Mouse (Mus musculus): ENCODE results near the gene Ttc23. TPM values are rescaled to one million over a fixed set of nuclear protein-coding genes. Genes with fewer than 3 reads are reported as not detected.

Gene Ttc23
- polyA plus RNA-seq, 1 experiment, result 2.2 TPM

- no peaks in the 10 kb centered on the region for H3K36me3 ChIP-seq (ENCODE audit: control insufficient read depth, insufficient read depth, low read length)
- H3K27ac ChIP-seq (ENCODE audit: insufficient read depth, low read depth, low read length), result no peak overlapping the region
- no peaks in the 10 kb centered on the region for H3K4me1 ChIP-seq (ENCODE audit: control insufficient read depth, insufficient read depth, insufficient read length, low read length)
- 79% methylated on average over 5 of the region's 5 CpGs for WGBS
- TF ChIP-seq POLR2A (IDR thresholded peaks at IDR 0.05; ENCODE audit: low read depth, low read length) (no peak), CTCF (IDR thresholded peaks at IDR 0.05; ENCODE audit: extremely low read depth, insufficient read length, insufficient replicate concordance, low read depth, low read length) (no peak)
- no peak overlapping the region for H3K4me3 ChIP-seq (ENCODE audit: low read depth, low read length)
- H3K27me3 ChIP-seq (ENCODE audit: control insufficient read depth, insufficient read depth, low read length), result no peaks in the 10 kb centered on the region
Observed at GRCm38 (mm10) chr7:67769487-67769886, 122.3 kb downstream of the Ttc23 start.

- 80% methylated on average over 9 of the region's 9 CpGs for WGBS
- H3K27ac ChIP-seq (ENCODE audit: insufficient read depth, low read depth, low read length), result no peak overlapping the region
- no peak overlapping the region for H3K4me3 ChIP-seq (ENCODE audit: low read depth, low read length)
- H3K4me1 ChIP-seq (ENCODE audit: control insufficient read depth, insufficient read depth, insufficient read length, low read length), result no peaks in the 10 kb centered on the region
- TF ChIP-seq POLR2A (IDR thresholded peaks at IDR 0.05; ENCODE audit: low read depth, low read length) (no peak), CTCF (IDR thresholded peaks at IDR 0.05; ENCODE audit: extremely low read depth, insufficient read length, insufficient replicate concordance, low read depth, low read length) (no peak)
- no peaks in the 10 kb centered on the region for H3K36me3 ChIP-seq (ENCODE audit: control insufficient read depth, insufficient read depth, low read length)
- H3K27me3 ChIP-seq (ENCODE audit: control insufficient read depth, insufficient read depth, low read length), result no peaks in the 10 kb centered on the region
Observed at GRCm38 (mm10) chr7:67772231-67772630, 125.0 kb downstream of the Ttc23 start.

GRCm38 (mm10) chr7:67775623-67776022 lies 128.4 kb downstream of the Ttc23 start:
- 7% methylated on average over 3 of the region's 3 CpGs for WGBS
- TF ChIP-seq POLR2A (IDR thresholded peaks at IDR 0.05; ENCODE audit: low read depth, low read length) (no peak), CTCF (IDR thresholded peaks at IDR 0.05; ENCODE audit: extremely low read depth, insufficient read length, insufficient replicate concordance, low read depth, low read length) (no peak)
- Histone ChIP-seq H3K4me1 (ENCODE audit: control insufficient read depth, insufficient read depth, insufficient read length, low read length) (no peaks in the 10 kb centered on the region), H3K27ac (ENCODE audit: insufficient read depth, low read depth, low read length) (no peak overlapping the region), H3K36me3 (ENCODE audit: control insufficient read depth, insufficient read depth, low read length) (no peaks in the 10 kb centered on the region), H3K4me3 (ENCODE audit: low read depth, low read length) (no peak overlapping the region), H3K27me3 (ENCODE audit: control insufficient read depth, insufficient read depth, low read length) (0 out of 2 replicates have a peak, but pooled peaks cover 2% of the 10 kb centered on the region)

- no peak overlapping the region for H3K4me3 ChIP-seq (ENCODE audit: low read depth, low read length)
- 0 out of 2 replicates have a peak, but pooled peaks cover 2% of the 10 kb centered on the region for H3K27me3 ChIP-seq (ENCODE audit: control insufficient read depth, insufficient read depth, low read length)
- TF ChIP-seq CTCF (IDR thresholded peaks at IDR 0.05; ENCODE audit: extremely low read depth, insufficient read length, insufficient replicate concordance, low read depth, low read length) (no peak), POLR2A (IDR thresholded peaks at IDR 0.05; ENCODE audit: low read depth, low read length) (no peak)
- H3K27ac ChIP-seq (ENCODE audit: insufficient read depth, low read depth, low read length), result no peak overlapping the region
- WGBS, result 61% methylated on average over 12 of the region's 12 CpGs
- no peaks in the 10 kb centered on the region for H3K4me1 ChIP-seq (ENCODE audit: control insufficient read depth, insufficient read depth, insufficient read length, low read length)
- no peaks in the 10 kb centered on the region for H3K36me3 ChIP-seq (ENCODE audit: control insufficient read depth, insufficient read depth, low read length)
Observed at GRCm38 (mm10) chr7:67776636-67777305, 129.6 kb downstream of the Ttc23 start.

- WGBS, result 45% methylated on average over 2 of the region's 2 CpGs
- H3K36me3 ChIP-seq (ENCODE audit: control insufficient read depth, insufficient read depth, low read length), result no peaks in the 10 kb centered on the region
- H3K4me3 ChIP-seq (ENCODE audit: low read depth, low read length), result no peak overlapping the region
- H3K4me1 ChIP-seq (ENCODE audit: control insufficient read depth, insufficient read depth, insufficient read length, low read length), result no peaks in the 10 kb centered on the region
- H3K27ac ChIP-seq (ENCODE audit: insufficient read depth, low read depth, low read length), result no peak overlapping the region
- no peaks in the 10 kb centered on the region for H3K27me3 ChIP-seq (ENCODE audit: control insufficient read depth, insufficient read depth, low read length)
- no peak for TF ChIP-seq POLR2A (IDR thresholded peaks at IDR 0.05; ENCODE audit: low read depth, low read length)
- TF ChIP-seq CTCF (IDR thresholded peaks at IDR 0.05; ENCODE audit: extremely low read depth, insufficient read length, insufficient replicate concordance, low read depth, low read length), result no peak
Observed at GRCm38 (mm10) chr7:67787861-67788260, 140.7 kb downstream of the Ttc23 start.

- no peak overlapping the region for H3K4me3 ChIP-seq (ENCODE audit: low read depth, low read length)
- no peaks in the 10 kb centered on the region for H3K27me3 ChIP-seq (ENCODE audit: control insufficient read depth, insufficient read depth, low read length)
- WGBS, result 13% methylated on average over 10 of the region's 10 CpGs
- TF ChIP-seq CTCF (IDR thresholded peaks at IDR 0.05; ENCODE audit: extremely low read depth, insufficient read length, insufficient replicate concordance, low read depth, low read length) (peak; percentile 59; the same call in 1 of the 2 replicates), POLR2A (IDR thresholded peaks at IDR 0.05; ENCODE audit: low read depth, low read length) (no peak)
- H3K4me1 ChIP-seq (ENCODE audit: control insufficient read depth, insufficient read depth, insufficient read length, low read length), result no peaks in the 10 kb centered on the region
- no peaks in the 10 kb centered on the region for H3K36me3 ChIP-seq (ENCODE audit: control insufficient read depth, insufficient read depth, low read length)
- H3K27ac ChIP-seq (ENCODE audit: insufficient read depth, low read depth, low read length), result no peak overlapping the region
Observed at GRCm38 (mm10) chr7:67788713-67789112, 141.5 kb downstream of the Ttc23 start.

- Histone ChIP-seq H3K36me3 (ENCODE audit: control insufficient read depth, insufficient read depth, low read length) (no peaks in the 10 kb centered on the region), H3K4me3 (ENCODE audit: low read depth, low read length) (no peak overlapping the region), H3K27ac (ENCODE audit: insufficient read depth, low read depth, low read length) (no peak overlapping the region), H3K4me1 (ENCODE audit: control insufficient read depth, insufficient read depth, insufficient read length, low read length) (no peaks in the 10 kb centered on the region), H3K27me3 (ENCODE audit: control insufficient read depth, insufficient read depth, low read length) (no peaks in the 10 kb centered on the region)
- 65% methylated on average over 7 of the region's 7 CpGs for whole genome bisulfite sequencing
- TF ChIP-seq CTCF (IDR thresholded peaks at IDR 0.05; ENCODE audit: extremely low read depth, insufficient read length, insufficient replicate concordance, low read depth, low read length) (no peak), POLR2A (IDR thresholded peaks at IDR 0.05; ENCODE audit: low read depth, low read length) (no peak)
Observed at GRCm38 (mm10) chr7:67791256-67791655, 144.0 kb downstream of the Ttc23 start.
